Mouse (Mus musculus) adrenal gland, postnatal 10 days (tissue): Measurements from ENCODE around the gene Abhd12b. TPM values are rescaled to one million over a fixed set of nuclear protein-coding genes. Genes with fewer than 3 reads are reported as not detected.
"Not testable (repeated sequence)": the region's sequence is repeated elsewhere in the genome, so short reads cannot be mapped to it uniquely, and the experiment has no call there.

Experiments used
- DNase-seq: peaks from one replicate; pipeline ENCODE4 v3.0.0; 2021; ENCODE audit warnings: mixed read lengths
- total RNA-seq, 2 experiments: library from RNA; stranded (reverse); gene quantifications; 2 replicates each; pipeline ENCODE4 v1.2.3; 2021

Gene Abhd12b
- total RNA-seq, 2 experiments from 2014 or later, result not detected

DNA sequence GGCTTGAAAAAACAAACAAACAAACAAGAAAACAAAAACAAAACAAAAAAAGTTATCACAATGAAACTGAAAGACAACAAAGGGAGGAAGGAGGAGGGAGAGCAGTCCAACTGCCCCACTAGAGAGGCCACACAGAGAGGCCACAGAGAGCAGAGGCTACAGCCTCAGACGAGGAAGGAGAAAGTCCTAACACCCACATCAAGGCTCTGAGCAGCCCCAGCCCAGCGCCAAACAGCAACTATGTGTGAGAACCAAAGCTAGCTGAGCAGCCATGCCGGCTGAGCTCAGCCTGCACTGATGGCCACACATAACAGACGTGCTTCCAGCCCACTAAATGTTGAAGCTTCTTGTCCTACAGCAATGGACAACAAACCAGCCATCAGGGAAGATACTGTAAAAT is 14.1 kb upstream of the Abhd12b start:
- no peak for DNase-seq

DNA sequence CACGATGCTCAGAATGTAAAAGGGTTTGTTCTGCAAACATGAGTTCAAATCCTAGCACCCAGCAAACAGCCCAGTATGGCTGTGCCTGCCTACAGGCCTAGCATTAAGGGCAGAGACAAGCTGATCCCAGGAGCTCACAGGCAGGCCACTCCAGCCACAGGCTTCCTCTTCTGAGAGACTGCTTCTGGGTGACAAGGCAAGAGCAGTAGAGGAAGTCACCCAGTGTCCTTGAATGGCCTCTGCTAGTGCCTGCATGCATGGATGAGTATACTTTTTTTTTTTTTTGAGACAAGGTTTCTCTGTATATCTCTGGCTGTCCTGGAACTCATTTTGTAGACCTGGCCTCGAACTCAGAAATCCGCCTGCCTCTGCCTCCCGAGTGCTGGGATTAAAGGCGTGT is 13.4 kb upstream of the Abhd12b start:
- no peak for DNase-seq

DNA sequence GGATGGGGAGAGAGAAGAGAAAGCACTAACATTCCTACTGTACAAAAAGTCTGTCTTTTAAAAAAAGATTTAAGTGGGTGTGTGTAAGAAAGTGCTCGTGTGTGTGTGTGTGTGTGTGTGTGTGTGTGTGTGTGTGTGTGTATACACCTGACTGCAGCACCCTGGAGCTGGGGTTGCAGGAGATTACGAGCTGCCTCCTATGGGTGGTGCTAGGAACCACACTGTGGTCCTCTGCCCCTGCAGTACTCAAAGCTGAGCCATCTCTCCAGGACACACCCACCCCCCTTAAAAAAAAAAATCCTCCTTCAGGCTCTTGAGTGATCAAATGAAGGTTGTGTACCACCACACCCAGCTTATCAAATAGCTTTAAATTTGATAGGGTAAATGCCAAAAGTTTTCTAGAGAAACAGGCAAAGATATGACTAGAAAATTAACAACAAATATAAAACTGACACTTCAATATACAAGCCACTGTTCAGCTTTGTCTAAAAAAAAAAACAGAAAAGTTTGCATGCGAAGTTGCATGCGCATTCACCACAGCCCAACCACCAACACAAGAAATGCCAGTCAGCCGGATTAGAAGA is 12.9 kb upstream of the Abhd12b start:
- no peak for DNase-seq

DNA sequence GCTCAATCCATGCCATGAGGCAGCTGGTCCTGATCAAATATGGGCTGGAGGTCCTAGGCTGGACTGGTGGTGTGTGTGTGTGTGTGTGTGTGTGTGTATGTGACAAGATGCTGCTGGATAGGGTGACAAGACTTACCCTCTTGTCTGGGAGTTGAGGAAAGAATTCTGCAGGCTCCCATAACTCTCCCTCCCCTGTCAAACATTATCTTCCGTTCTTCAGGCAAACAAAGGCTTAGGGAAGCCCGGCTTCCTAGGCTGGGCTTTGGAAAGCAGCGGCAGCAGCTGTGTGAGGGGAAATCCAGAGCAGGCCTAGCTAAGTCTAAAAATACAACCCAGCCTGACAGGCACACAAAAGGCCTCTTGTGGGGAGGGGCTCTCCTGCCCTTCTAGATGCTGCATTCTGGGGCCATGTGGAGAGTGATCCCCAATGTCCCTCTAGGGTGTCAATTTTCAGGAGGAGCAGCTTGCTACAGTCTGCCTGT is 9.8 kb upstream of the Abhd12b start:
- not testable (repeated sequence) for DNase-seq

DNA sequence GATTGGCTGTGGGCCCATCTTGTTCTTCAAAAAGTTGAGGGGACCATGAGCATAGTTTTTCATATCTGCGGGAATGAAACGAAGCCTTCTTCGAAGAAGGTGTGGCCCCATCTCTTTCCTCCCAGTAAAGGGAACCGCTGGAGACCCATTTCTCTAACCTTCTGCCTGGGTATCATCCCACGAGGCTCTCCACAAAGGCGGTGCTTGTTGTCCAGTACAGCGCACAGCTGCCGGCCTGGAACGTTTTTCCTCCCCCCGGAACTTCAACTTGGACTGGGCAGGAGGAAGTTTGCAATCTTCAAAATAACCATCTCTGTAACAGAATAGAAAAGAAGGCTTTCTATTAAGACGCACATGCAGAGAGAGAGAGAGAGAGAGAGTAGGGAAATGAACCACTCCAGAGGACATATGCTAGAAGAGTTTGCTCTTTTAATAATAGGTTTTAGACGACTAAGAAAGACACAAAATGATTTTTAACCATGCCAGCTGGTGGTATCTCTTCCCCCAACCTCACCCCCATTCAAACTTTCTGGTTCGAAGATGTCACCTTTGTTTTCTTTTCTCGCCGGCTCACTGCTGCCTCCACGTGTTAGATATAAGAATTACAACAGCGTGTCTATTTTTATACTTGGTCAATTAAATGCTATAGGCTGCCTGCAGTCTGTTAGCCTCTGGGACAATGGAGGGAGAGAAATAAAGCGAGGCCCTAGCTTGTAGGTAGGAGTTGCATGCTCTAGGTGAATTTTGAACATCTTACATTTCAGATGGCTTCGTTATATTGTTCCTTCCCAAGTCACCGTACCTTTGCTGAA is 9.1 kb upstream of the Abhd12b start:
- peak; percentile 70 for DNase-seq

DNA sequence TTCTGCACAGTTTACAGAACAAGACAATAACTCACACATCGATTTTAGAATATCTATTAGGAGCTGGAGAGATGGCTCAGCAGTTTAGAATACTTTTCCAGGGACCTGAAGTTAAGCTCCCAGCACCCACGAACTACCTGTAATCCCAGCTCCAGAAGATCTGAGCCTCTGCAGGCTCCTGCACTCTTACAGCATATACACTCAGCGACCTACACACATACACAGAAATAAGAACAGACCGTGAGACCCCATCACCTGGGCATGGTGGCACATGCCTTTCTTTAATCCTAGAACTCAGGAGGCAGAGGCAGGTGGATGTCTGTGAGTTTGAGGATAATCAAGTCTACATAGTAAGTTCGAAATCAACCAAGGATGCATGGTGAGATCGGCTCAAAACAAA is 8.4 kb upstream of the Abhd12b start:
- DNase-seq, result no peak

DNA sequence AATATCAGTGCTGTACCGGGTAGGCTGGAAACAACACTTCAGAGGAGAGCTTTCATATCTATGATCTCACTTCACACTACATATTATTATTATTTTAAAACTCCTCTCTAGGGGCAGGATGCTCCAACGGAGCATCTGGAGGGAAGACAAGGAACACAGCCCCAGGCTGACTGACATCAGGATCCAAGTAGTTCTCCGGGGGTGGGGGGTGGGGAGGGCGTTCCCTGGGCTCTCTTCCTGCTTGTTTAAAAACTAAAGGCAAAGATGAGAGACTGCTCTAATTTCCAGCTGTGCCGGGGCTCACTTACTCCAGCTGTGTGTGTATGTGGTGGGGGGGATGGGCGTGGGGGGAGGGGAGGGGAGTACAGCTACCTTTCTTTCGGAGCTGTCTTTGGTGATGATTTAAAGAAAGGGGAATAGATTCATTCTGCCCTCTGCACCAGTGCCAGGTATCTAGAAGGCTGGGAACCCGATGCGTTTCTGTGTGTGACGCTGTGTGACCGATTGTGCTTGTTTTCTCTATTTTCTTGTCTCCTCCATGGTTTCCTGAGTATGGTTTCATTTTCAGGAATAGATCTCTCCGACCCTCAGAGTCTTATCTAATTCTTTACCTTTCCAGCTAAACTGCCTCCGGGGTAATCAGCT is 5.8 kb upstream of the Abhd12b start:
- no peak for DNase-seq

DNA sequence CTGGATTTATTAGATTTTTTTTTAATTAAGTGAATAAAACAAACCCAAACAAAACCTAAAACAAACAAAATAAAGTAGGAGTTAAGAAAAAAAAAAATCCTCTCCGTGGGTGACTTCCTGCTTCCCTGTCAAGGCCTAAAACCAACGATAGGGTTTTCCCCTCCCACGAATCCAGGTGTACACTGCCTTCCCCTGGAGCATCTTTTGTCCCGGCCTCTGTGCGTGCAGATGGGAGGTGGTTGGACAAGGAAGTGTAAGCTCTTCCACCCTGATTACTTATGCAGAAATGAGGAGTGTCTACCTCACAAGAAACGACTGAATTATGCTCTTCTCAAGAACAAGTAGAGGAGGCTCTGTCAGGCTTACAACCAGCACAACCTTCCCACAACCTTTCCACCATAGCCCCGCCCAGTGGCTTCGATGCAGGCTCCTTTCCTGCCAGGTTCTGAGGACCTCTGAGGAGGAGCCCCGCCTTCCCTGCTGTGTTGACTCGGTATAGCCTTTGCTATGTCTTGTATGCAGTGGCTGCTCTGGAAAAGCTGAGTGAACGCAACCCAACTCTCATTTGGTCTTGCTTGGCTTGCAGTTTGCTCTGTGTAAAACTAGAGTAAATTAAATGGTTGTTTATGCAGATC is 5.2 kb upstream of the Abhd12b start:
- no peak for DNase-seq

DNA sequence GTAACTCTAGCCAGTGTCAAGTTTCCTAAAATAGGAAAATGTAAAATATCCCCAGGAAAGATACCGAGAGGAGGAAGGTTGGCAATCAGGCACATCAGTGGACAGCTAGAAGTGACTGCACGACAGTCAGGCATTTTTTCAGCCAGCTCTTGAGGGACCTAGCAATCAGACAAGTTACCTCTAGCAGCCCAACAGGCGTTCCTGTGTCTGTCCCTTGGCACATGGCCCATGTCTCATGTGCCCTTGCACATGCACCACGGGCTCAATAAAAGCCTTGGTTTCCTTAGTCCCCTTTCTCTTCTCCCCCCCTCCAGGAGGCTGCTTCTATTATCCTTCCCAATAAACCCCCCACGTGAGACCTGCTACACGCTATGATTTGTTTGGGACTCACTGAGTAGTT is 2.3 kb downstream of the Abhd12b start:
- no peak for DNase-seq

DNA sequence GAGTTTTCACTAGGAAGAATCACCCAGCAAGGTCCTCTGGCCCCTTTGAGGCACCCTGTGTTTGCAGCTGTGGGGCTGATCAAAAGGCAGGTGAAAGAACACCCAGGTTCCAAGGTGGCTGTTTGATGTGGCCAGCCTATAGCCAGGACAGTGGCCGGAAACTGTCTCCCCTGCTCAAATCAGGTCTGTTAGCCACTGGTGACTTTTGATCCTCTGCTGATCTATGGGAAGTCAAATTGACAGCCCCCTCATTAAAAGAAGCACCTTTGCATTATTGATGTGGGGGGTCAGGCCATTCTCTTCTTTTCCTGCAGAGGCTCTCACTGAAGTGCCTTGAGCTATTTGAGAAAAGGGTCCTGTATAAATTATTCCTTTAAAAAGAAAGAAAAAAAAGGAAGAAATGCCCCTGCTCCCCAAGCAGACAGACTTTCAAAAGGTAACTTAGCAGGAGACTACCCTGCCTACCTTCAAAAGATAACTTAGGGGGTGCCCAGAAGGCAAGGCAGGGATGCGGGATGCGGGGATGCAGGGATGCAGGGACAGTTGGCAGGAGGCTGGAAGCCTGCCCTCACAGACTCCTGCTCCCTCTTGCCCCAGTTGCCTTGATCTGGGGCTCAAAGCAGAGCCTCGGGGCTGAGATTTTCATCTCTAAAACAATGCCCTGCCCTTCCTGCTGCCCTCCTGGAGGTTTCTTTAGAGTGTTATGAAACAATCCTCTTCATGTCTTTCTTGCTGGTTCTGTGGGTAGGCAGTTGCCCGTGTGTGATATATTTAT is 3.5 kb downstream of the Abhd12b start:
- no peak for DNase-seq

DNA sequence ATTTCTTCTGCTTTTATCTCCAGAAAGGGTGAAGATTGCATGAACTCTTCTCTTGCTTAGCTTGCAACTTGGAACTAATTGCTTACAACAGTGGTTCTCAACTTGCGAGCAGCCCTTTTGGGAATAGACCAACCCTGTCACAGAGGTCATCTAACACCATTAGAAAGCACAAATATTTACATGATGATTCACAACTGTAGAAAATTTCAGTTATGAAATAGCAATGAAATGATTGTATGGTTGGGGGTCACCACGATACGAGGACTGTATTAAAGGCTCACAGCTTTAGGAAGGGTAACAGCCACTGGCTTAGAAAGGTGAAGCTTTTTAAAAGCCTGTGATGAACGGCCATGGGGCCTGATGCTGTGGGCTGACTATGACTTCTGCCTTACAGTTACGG is 7.1 kb downstream of the Abhd12b start:
- DNase-seq, result no peak

DNA sequence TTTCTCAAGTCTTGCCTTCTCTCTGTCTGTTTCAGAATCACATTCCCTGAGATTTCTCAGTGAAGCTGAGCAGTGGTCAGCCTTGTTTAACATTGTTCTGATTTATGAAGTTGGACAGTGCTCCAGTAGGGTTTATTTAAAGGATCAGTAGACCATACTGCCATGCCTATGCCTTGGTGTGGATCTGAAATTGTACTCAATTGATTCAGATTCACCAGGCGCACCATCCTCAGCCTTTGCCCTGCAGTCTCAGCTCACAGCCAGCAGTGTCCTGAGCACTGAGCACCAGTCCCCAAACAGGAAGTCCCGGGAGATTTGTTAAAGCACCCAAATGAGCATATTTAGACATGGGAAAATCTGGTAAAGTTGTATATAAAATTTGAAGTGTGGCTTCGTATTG is 10.8 kb downstream of the Abhd12b start:
- DNase-seq, result no peak

DNA sequence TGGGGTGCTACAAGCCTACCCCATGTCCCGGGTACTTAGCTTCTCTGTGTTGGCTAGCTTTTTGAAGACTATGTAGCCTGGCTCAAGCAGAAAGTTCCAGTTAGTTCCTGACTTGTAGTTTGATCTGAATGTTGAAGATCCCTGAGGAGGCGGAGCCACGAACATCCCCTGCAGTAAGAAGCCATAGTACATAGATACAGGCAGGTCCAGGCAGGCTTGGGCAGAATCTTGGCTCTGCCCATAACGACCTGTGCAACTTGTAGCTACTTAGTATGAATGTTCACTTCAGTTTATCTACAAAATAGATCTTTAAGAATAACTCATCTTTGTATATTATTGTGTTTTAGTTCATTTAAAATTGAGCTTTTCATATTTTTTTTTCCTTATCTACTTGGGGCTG is 14.0 kb downstream of the Abhd12b start:
- DNase-seq, result no peak

DNA sequence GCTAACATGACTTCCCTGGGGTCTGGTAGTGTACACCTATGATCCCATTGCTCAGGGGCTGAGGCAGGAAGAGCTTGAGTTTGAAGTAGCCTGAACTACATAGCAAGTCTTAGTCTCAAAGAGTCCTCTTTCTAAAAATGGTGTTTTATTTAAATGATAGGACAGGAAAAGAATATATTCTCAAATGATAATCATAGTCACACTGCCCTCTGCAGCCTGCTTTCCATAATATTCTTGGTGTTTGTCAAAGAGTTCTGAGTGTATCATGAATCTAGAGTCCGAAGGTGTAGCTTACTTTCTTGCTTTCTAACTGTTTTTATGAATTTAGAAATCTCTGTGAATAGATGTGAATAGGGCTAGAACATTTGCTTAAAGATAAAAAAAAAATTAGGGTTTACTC is 16.0 kb downstream of the Abhd12b start:
- DNase-seq, result no peak

DNA sequence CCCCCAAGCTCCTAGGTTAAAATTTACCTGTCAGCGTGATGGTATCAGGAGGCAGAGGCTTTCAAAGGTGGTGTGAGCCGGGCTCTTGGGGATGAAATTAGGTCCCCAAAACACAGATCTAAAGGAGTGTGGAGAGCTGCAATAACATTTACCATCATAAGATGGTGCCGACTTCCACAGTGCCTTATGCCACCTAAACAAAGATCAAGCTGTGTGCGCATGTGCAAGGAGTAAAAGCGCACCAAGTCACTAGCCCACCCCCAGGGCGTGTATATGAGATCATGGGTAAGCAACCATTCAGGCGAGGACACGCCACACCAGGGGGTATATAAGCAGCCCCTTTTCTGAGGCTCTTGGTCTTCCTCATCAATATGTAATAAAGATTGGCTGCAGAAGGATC is 29.6 kb downstream of the Abhd12b start:
- not testable (repeated sequence) for DNase-seq

DNA sequence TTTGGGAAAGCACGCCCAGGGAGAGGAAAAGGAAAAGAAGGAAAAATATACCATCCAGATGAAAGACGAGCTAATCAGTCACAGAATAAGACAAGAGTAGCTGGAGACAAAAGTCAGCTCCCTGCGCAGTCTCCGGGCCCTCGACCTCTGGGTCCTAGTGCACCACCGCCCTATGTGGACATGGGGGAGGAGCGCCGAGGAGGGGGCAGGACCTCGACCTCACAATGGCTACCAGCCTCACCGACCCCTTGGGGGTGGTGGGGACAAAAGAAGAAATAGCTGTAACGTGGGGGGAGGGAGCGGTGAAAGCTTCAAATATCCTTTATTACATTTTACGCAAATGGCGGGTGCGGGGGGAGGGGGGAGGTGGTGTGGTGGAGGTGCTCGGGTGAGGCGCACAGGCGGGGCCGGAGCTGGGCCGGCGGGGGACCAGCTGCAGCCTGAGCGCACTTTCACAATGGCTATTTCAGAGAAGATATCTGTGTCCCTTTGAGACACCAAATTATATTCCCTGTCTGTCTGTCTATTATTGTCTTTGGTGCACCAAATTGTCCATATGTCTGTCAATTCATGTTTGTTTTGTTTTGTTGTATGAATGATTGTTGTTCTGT is 30.3 kb downstream of the Abhd12b start:
- DNase-seq, result no peak

DNA sequence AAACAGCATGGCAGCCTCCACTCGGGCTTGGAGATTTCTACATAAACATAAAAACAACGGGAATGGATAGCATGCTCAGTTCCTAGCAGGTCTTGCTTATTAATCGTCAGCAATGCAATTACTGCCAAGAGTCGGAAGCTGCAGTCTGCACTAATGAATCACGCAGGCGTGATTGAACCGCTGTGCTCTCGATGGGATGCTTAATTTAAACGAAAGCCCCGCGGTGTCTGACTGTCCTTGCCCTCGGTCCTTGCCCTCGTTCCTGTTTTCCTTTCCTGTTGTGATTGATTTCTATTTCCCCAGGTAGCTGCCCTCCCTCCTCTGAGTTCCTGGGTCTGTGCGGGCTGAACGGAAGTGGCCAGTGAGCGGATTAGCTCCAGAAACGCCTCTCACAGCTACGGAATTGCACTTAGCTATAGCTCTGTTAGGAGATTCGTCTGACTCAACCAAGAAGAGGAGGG is 38.4 kb downstream of the Abhd12b start:
- peak; percentile 28 for DNase-seq

DNA sequence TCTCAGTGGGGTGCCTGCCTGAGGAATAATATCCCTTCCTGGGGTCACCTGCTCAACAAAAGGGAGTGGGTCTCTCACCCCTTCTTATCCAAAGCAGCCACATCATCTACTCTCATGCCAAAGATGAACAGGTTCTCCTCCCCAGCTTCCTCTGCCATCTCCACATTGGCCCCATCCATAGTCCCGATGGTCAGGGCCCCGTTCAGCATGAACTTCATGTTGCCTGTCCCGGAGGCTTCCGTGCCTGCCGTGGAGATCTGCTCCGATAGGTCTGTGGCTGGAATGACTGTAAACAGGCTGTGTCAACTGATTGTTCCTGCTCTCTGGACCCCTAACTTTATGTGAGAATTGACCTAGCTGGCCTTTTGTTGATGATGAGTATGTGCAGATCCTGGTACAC is 41.5 kb downstream of the Abhd12b start:
- no peak for DNase-seq

DNA sequence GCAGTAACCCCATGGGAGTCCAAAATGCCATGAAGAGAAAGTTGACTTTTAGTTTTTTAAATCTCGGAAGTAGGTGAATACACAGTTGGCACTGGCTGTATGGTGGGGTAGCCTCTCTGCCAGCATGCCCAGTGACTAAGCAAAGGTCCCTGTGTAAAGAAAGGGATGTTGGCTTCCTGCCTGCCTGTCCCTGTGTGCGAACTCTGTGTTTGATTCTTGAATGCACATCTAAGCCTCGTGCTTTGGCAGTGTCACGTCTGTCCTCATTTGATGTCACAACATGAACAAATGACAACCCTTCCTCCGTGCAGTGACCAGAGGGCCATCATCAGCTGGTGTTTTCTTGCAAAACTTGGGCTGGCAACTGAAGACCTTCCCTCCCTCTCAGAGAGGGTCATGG is 42.4 kb downstream of the Abhd12b start:
- DNase-seq, result peak; percentile 59

DNA sequence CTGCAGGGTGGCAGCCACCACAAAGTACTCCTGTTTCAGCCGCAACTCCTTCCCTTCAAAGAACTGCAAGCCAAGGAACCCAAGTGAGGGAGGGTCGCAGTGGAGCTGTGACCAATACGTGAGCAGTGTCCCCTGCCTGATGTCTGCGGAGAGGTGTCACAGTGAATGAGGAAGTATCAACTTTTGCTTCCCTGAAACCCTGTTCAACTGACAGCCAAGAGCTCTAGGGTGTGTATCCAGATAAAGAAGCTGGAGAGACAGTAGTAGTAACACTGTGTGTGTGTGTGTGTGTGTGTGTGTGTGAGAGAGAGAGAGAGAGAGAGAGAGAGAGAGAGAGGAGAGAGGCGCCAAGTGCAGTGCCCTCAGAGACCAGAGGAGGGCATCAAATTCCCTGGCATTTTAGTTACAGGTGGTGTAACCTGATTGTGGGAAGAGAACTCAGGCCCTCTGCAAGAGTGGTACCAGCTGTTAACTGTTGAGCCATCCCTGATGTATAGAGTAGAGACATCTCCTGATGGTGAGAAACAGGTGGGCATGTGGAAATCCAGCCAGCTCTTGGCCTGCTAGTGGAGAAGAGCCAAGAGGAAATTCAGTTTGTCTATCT is 48.1 kb downstream of the Abhd12b start:
- no peak for DNase-seq

DNA sequence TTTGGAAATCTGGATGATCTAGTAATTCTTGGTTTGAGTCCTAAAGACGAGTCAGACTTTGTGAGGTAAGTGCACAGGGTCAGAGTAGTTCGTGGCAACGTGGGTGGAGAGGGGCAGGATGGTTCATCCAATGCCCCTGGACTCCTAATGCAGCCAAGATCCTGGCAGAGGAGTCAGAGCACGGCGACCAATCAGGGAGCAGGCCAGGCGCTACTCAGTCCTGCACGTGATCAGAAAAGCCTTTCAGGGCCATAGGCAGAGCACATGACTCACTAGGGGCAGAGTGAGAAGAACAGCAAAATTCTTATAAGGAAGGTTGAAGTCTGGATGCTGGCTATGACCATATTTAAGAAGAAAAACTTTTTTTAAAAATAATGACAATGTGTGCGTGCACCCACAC is 50.5 kb downstream of the Abhd12b start:
- DNase-seq, result no peak
